Mouse (Mus musculus) large intestine, adult 2 months (tissue): ENCODE data around the gene Rfc1. TPM values are rescaled to one million over a fixed set of nuclear protein-coding genes. Genes with fewer than 3 reads are reported as not detected.
"Not testable (repeated sequence)": the region's sequence is repeated elsewhere in the genome, so short reads cannot be mapped to it uniquely, and the experiment has no call there.

Source experiments
- DNase-seq: peaks from one replicate; pipeline ENCODE4 v3.0.0-alpha.2; 2012; ENCODE audit warnings: low read depth, low spot score
- WGBS: fragments of 180-500 bp; shearing (Covaris S2); methylation state at CpG from one replicate; pipeline ENCODE4 v1.1.7; 2018; 5-methylcytosine and 5-hydroxymethylcytosine counted together
- polyA plus RNA-seq: library from polyadenylated mRNA; depleted of rRNA; stranded (reverse); fragments of >200 nt; gene quantifications from 2 replicates; pipeline ENCODE4 v1.2.3, GENCODE M21; 2012

Gene Rfc1
- polyA plus RNA-seq, 1 experiment, result 13.6 TPM

DNA sequence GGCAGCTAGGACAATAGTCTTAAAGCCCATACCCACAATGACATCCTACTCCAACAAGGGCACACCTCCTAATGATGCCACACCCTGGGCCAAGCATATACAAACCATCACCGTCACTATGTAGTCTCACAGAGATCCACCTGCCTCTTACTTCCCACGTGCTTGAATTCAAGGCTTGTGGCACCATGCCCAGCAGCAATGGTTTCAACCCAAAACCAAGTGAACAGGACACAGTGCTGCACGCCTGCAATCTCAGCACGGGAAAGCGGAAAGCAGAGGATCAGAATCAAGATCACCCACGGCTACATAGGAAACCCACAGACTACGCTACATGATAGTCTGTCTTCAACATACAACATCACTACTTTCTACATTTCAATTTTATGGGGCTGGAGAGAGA is 27.3 kb downstream of the Rfc1 start:
- no peak for DNase-seq
- 83% methylated on average over 7 of the region's 7 CpGs for WGBS

GRCm38 (mm10) chr5:65305516-65305915 is 30.0 kb downstream of the Rfc1 start:
- 77% methylated on average over 9 of the region's 9 CpGs for WGBS

GRCm38 (mm10) chr5:65300121-65300520 is 35.3 kb downstream of the Rfc1 start:
- 89% methylated on average over 9 of the region's 9 CpGs for WGBS
- DNase-seq, result no peak

More at GRCm38 (mm10) chr5:65305516-65305915, 30.0 kb downstream of the Rfc1 start:
- no peak for DNase-seq

DNA sequence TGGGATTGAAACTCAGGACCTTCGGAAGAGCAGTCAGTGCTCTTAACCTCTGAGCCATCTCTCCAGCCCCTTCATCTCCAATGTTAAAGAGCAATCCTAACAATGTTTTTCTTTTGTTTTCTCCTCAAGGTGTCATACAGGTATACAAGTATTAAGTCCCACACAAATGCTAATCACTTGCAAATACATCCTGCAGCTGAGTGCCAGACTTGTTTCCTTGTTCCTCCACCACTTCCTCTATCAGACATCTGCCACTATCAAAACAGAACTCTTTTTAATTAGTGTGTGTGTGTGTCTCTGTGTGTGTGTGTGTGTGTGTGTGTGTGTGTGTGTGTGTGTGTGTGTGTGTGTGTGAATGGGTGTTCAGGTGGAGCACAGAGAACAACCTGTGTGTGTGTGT is 35.8 kb downstream of the Rfc1 start:
- not testable (repeated sequence) for DNase-seq
- 96% methylated on average over 1 of the region's 1 CpGs for WGBS

- DNase-seq, result no peak
- WGBS, result 75% methylated on average over 7 of the region's 7 CpGs
Observed at GRCm38 (mm10) chr5:65298167-65298950, 37.1 kb downstream of the Rfc1 start.

DNA sequence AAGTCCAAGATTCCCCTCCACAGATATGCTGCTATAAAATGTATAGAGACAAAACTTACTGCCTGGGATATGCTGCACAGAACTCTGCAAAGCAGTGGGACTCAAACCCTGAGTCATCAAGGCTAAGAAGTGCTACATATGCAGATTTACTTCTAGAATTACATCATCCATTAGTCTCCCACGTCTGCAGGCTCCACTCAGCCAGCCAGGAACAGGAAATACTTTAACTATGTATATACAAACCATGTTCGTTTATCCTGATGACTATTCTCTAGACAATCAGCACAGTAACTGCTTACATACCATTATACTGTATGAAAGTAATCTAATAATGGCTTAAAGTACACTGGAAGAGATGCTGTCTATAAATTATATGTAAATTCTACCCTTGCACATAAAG is 41.2 kb downstream of the Rfc1 start:
- WGBS, result 28% methylated on average over 2 of the region's 2 CpGs
- no peak for DNase-seq

DNA sequence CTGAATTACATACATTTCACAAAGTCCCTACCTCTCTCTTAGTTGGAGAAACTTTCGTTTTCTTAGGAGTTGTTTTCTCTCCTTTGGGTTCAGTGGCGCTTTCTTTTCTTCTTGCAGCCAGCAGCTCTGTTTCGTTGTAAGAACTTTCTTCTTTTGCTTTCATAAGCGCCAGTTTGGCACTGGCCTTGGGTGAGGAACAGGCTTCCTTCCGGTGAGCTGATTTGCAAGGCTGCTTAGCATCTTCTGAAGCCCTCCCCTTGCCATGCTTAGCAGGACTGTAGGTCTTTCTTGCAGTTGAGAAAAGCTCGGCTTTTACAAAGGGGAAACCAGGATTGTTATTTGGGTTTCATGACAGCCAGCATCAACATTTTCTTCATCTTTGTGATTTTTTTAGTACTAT is 41.8 kb downstream of the Rfc1 start:
- no peak for DNase-seq
- 86% methylated on average over 6 of the region's 6 CpGs for WGBS

- WGBS, result 93% methylated on average over 8 of the region's 8 CpGs
- not testable (repeated sequence) for DNase-seq
Observed at GRCm38 (mm10) chr5:65289009-65289408, 46.5 kb downstream of the Rfc1 start.

- DNase-seq, result no peak
- WGBS, result 91% methylated on average over 24 of the region's 24 CpGs
Observed at GRCm38 (mm10) chr5:65287751-65288701, 47.4 kb downstream of the Rfc1 start.

DNA sequence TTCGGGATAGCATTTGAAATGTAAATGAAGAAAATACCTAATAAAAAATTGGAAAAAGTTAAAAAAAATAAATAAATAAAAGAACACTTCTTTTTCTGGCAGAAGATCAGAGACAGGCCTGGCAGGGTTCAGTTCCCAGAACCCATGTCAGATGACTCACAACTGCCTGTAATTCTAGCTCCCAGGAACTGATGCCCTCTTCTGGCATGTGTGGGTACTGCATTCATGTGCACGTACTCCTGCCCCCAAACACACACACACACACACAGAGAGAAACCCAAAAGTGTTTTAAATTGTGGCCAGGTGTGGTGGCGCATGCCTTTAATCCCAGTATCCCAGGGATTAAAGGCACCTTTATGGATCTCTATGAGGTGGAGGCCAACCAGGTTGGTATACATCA is 51.3 kb downstream of the Rfc1 start:
- 97% methylated on average over 3 of the region's 3 CpGs for WGBS
- DNase-seq, result no peak

- whole genome bisulfite sequencing, result 96% methylated on average over 3 of the region's 3 CpGs
- no peak for DNase-seq
Observed at GRCm38 (mm10) chr5:65281216-65281615, 54.3 kb downstream of the Rfc1 start.

DNA sequence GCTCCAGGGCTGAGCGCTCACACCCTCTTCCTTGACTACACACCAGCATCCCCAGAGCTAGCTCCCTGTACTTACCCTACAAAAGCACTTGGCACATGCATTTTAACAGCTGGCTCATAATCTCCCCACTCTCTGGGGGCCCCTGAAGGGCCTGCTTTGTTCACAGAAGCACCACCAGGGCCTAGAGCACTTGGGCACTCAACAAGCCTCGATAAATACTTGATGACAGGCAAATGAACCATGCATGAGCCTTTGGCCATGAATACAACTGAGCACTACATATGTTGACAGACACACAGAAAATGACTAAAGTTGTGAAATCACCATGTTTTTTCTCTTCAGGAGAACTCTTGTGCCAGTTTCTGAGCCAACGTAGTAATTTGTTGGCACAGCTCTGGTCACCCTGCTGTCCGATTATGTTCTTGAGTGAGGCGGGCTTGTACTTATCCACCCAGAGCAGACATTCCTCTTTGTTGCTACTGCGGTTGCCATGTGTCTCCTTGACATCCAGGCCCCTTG is 56.3 kb downstream of the Rfc1 start:
- no peak for DNase-seq
- 82% methylated on average over 6 of the region's 6 CpGs for WGBS

DNA sequence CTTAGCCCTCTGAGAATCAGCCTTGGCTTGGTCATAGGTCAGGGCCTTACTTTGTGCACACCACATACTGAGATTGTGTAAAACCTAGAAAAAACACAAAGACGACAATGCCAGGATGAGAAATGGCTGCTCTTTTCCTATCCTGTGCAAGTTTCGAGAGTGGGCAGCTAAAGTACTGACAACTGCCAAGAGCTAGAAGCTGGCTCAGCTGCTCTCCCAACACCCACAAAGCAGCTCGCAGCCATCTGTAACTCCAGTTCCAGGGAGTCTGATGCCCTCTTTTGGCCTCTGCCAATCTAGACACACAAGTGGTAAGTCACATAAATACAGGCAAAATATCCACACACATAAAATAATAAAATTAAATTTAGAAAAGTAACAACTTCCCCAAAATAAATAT is 61.5 kb downstream of the Rfc1 start:
- 84% methylated on average over 3 of the region's 3 CpGs for WGBS
- no peak for DNase-seq

GRCm38 (mm10) chr5:65257910-65258505 is 77.5 kb downstream of the Rfc1 start:
- DNase-seq, result no peak
- WGBS, result 82% methylated on average over 14 of the region's 14 CpGs

DNA sequence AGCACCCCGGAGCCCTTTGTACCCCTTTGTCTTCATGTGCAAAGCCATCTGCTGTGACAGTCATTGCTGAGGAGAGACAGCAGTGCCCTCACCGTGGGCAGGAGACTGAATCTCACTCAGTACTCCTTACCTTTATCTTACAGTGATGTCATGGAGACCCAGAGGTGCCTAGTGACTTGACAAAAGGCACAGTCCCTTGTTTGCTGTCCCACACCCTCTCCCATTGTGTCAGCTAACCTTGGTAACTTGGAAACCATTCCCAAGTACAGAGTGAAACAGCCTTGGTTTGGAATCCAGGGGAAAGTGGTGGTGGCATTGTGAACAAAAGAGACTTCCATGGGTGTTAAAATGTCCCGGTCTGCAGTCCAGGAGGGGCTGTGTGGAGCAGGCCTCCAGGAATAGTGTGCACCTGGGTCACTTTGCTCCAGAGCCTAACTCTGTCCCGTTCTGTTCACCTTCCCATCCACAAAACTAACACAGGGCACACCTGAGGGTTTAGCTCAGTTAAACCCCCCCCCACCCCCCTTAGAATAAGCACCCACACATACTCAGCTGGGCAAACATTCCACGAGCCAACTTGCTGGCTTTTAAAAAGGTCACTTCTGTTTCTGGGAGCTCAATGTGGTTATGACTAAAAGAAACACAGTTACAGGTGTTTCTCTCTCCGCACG is 85.2 kb downstream of the Rfc1 start:
- DNase-seq, result no peak
- 58% methylated on average over 7 of the region's 7 CpGs for WGBS

GRCm38 (mm10) chr5:65247296-65247695 is 88.2 kb downstream of the Rfc1 start:
- DNase-seq, result peak; percentile 18
- WGBS, result 30% methylated on average over 3 of the region's 3 CpGs

DNA sequence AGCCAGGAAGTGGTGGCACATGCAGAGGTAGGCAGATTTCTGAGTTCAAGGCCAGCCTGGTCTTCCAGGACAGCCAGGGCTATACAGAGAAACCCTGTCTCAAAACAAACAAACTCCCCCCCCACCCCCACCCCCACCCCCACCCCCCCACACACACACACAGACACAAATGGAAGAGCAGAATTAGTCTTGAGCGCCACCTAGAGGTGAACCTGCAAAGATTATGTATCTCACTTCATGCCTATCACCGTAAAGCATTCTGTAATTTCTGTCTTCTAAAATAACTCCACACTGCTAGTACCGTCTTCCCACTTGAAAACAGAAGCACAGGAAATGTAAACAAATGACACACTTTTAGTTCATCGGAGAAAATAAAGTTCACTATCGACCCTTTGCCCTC is 92.7 kb downstream of the Rfc1 start:
- peak; percentile 16 for DNase-seq
- 42% methylated on average over 5 of the region's 5 CpGs for WGBS

- DNase-seq, result no peak
- 36% methylated on average over 12 of the region's 12 CpGs for WGBS
Observed at GRCm38 (mm10) chr5:65231289-65232003, 104.0 kb downstream of the Rfc1 start.

DNA sequence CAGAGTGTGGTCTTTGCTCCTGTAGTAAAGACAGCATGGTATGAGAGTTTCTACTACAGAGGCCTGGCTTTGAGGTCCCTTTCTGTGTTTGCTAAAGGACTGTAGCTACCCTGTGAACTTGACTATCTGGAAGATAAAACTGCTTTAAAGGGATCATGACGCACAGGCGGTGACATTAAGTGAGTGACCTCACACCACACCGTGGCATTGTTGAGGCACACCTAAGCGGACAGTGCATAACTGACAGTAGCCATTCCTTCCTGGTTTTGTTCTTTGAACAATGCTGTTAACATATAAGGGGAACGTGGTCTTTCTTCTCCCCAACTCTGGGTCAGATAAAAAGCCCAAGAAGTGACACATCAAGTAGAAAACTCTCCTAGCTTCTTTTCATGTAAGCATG is 111.4 kb downstream of the Rfc1 start:
- 82% methylated on average over 5 of the region's 5 CpGs for WGBS
- no peak for DNase-seq
